Mouse (Mus musculus) heart, postnatal 0 days (tissue): Measurements from ENCODE around the gene Nsf. TPM values are rescaled to one million over a fixed set of nuclear protein-coding genes. Genes with fewer than 3 reads are reported as not detected.
"Not testable (repeated sequence)": the region's sequence is repeated elsewhere in the genome, so short reads cannot be mapped to it uniquely, and the experiment has no call there.

Source experiments
- ATAC-seq: fragments of 200-750 bp; cut with Nextera tagmentation; 2 replicates; pipeline ENCODE4 v1.8.0; 2017; ENCODE audit warnings: low read depth, moderate number of reproducible peaks, moderate library complexity; ENCODE audit not compliant: insufficient read depth
- DNase-seq: peaks from one replicate; pipeline ENCODE4 v3.0.0-alpha.2; 2016; ENCODE audit warnings: low spot score
- H3K27ac ChIP-seq: fragments of 300-500 bp; sonication (generic); 2 replicates; pipeline ENCODE4 v1.5.1; 2014; ENCODE audit warnings: low read depth, mild to moderate bottlenecking
- H3K27me3 ChIP-seq: fragments of 300-500 bp; sonication (generic); 2 replicates; pipeline ENCODE4 v1.6.1; 2014; ENCODE audit warnings: low read length, mixed read lengths; ENCODE audit not compliant: control insufficient read depth, insufficient read depth
- H3K36me3 ChIP-seq: fragments of 300-500 bp; sonication (generic); replicated peaks from 2 replicates; pipeline ENCODE4 v1.6.1; 2014; ENCODE audit warnings: low read length, mixed read lengths; ENCODE audit not compliant: control insufficient read depth, insufficient read depth
- H3K4me1 ChIP-seq: fragments of 300-500 bp; sonication (generic); 2 replicates; pipeline ENCODE4 v1.6.1; 2014; ENCODE audit warnings: antibody characterized with exemption; ENCODE audit not compliant: control insufficient read depth, insufficient read depth
- H3K4me2 ChIP-seq: fragments of 300-500 bp; sonication (generic); 2 replicates; pipeline ENCODE4 v1.6.1; 2014; ENCODE audit warnings: low read depth, mild to moderate bottlenecking, low read length, moderate library complexity
- H3K4me3 ChIP-seq: fragments of 300-500 bp; sonication (generic); 2 replicates; pipeline ENCODE4 v1.5.1; 2014; ENCODE audit warnings: low read depth, low read length
- H3K9ac ChIP-seq: fragments of 300-500 bp; sonication (generic); replicated peaks from 2 replicates; pipeline ENCODE4 v1.6.1; 2014; ENCODE audit warnings: low read depth, low read length, mixed read lengths
- H3K9me3 ChIP-seq: fragments of 300-500 bp; sonication (generic); replicated peaks from 2 replicates; pipeline ENCODE4 v1.6.1; 2016; ENCODE audit warnings: low read length; ENCODE audit not compliant: control insufficient read depth
- CTCF ChIP-seq: IDR thresholded peaks from 2 replicates; pipeline ENCODE4 v1.5.1; 2016; ENCODE audit warnings: antibody characterized with exemption, control low read depth, low read depth
- EP300 ChIP-seq: IDR thresholded peaks from 2 replicates; pipeline ENCODE4 v1.6.1; 2016; ENCODE audit warnings: antibody characterized with exemption, low read depth
- WGBS: fragments of 180-500 bp; shearing (Covaris S2); extraction: QIAGEN DNeasy Blood & Tissue Kit; methylation state at CpG from one replicate; pipeline ENCODE4 v1.1.7; 2014; 5-methylcytosine and 5-hydroxymethylcytosine counted together
- polyA plus RNA-seq: library from polyadenylated mRNA; unstranded; fragments of >200 nt; fragmentation: Nextera tagmentation; extraction: Ambion mirVana; gene quantifications from 2 replicates; pipeline ENCODE4 v1.2.1, GENCODE M21; 2015
- total RNA-seq: library from RNA; depleted of rRNA; stranded (reverse); fragments of >200 nt; gene quantifications from 2 replicates; pipeline ENCODE4 v1.2.3, GENCODE M21; 2014; ENCODE audit warnings: low replicate concordance

Gene Nsf
- total and polyA plus RNA-seq, 2 experiments from 2014 or later = 24.9 to 25.2 TPM

GRCm38 (mm10) chr11:103891781-103892180, 62.1 kb downstream of the Nsf start:
- Histone ChIP-seq H3K27me3 (no peaks in the 10 kb centered on the region), H3K36me3 (no peaks in the 10 kb centered on the region), H3K9me3 (no peaks in the 10 kb centered on the region), H3K9ac (no peak overlapping the region), H3K4me3 (no peak overlapping the region), H3K27ac (no peak overlapping the region), H3K4me1 (no peaks in the 10 kb centered on the region), H3K4me2 (no peak overlapping the region)
- WGBS = 86% methylated on average over 10 of the region's 10 CpGs
- TF ChIP-seq EP300 = no peak
- TF ChIP-seq CTCF = no peak
- ATAC-seq (no peak), DNase-seq (no peak)

GRCm38 (mm10) chr11:103890337-103891186, 63.3 kb downstream of the Nsf start:
- DNase-seq = no peak
- Histone ChIP-seq H3K36me3 (no peaks in the 10 kb centered on the region), H3K4me2 (no peak overlapping the region), H3K4me1 (no peaks in the 10 kb centered on the region), H3K9ac (no peak overlapping the region), H3K27ac (no peak overlapping the region), H3K27me3 (no peaks in the 10 kb centered on the region), H3K9me3 (no peaks in the 10 kb centered on the region), H3K4me3 (no peak overlapping the region)
- no peak for ATAC-seq
- no peak for TF ChIP-seq CTCF
- TF ChIP-seq EP300 = no peak
- 75% methylated on average over 23 of the region's 23 CpGs for WGBS

- H3K27ac ChIP-seq = no peak overlapping the region
- TF ChIP-seq EP300 (no peak), CTCF (no peak)
- H3K4me1 ChIP-seq = no peaks in the 10 kb centered on the region
- H3K36me3 ChIP-seq = peaks cover 5% of the 10 kb centered on the region
- H3K27me3 ChIP-seq = no peaks in the 10 kb centered on the region
- DNase-seq (no peak), ATAC-seq (no peak)
- H3K4me3 ChIP-seq = no peak overlapping the region
- no peaks in the 10 kb centered on the region for H3K9me3 ChIP-seq
- H3K4me2 ChIP-seq = no peak overlapping the region
- no peak overlapping the region for H3K9ac ChIP-seq
- WGBS = 94% methylated on average over 11 of the region's 11 CpGs
Observed at GRCm38 (mm10) chr11:103887724-103888410, 66.0 kb downstream of the Nsf start.

- H3K4me1 ChIP-seq = no peaks in the 10 kb centered on the region
- DNase-seq (peak; percentile 13), ATAC-seq (no peak)
- H3K4me2 ChIP-seq = peak overlapping the region; percentile 29; the same call in 1 of the 2 replicates
- H3K36me3 ChIP-seq = peaks cover 24% of the 10 kb centered on the region
- 22% methylated on average over 13 of the region's 13 CpGs for WGBS
- no peak overlapping the region for H3K27ac ChIP-seq
- no peaks in the 10 kb centered on the region for H3K9me3 ChIP-seq
- no peak overlapping the region for H3K4me3 ChIP-seq
- no peaks in the 10 kb centered on the region for H3K27me3 ChIP-seq
- H3K9ac ChIP-seq = no peak overlapping the region
- TF ChIP-seq CTCF = no peak
- TF ChIP-seq EP300 = no peak
Observed at GRCm38 (mm10) chr11:103884749-103885383, 69.0 kb downstream of the Nsf start.

GRCm38 (mm10) chr11:103883793-103884192, 70.1 kb downstream of the Nsf start:
- 85% methylated on average over 10 of the region's 10 CpGs for whole genome bisulfite sequencing
- no peak overlapping the region for H3K27ac ChIP-seq
- no peak for DNase-seq

GRCm38 (mm10) chr11:103879476-103879875, 74.4 kb downstream of the Nsf start:
- H3K9me3 ChIP-seq, ATAC-seq, H3K27me3 ChIP-seq, DNase-seq, H3K27ac ChIP-seq, H3K4me3 ChIP-seq, H3K4me2 ChIP-seq, H3K4me1 ChIP-seq, H3K9ac ChIP-seq: not testable (repeated sequence)
- 93% methylated on average over 6 of the region's 8 CpGs for WGBS
- peaks cover 33% of the 10 kb centered on the region for H3K36me3 ChIP-seq

More at GRCm38 (mm10) chr11:103883793-103884192, 70.1 kb downstream of the Nsf start:
- peaks cover 24% of the 10 kb centered on the region for H3K36me3 ChIP-seq
- H3K4me1 ChIP-seq = no peaks in the 10 kb centered on the region
- no peak for ATAC-seq
- H3K4me3 ChIP-seq = no peak overlapping the region
- H3K4me2 ChIP-seq = no peak overlapping the region
- no peak overlapping the region for H3K9ac ChIP-seq
- no peaks in the 10 kb centered on the region for H3K27me3 ChIP-seq
- no peaks in the 10 kb centered on the region for H3K9me3 ChIP-seq
- TF ChIP-seq CTCF (no peak), EP300 (no peak)
